Mouse (Mus musculus) heart, adult 2 months (tissue): ENCODE data around the gene Thap11. TPM values are rescaled to one million over a fixed set of nuclear protein-coding genes. Genes with fewer than 3 reads are reported as not detected.

Experiments
- DNase-seq, 2 experiments: peaks; one replicate each; pipeline ENCODE4 v3.0.0; 2021
- H3K27ac ChIP-seq: fragments of 200-600 bp; 2 replicates; pipeline ENCODE4 v1.8.1; 2022
- H3K27me3 ChIP-seq: fragments of 200-500 bp; 2 replicates; pipeline ENCODE4 v1.6.1; 2012; ENCODE audit warnings: mild to moderate bottlenecking, low read length, inconsistent platforms, mixed read lengths; ENCODE audit not compliant: control insufficient read depth, insufficient read depth
- H3K36me3 ChIP-seq: fragments of 200-500 bp; 2 replicates; pipeline ENCODE4 v1.6.1; 2012; ENCODE audit warnings: low read length, inconsistent platforms; ENCODE audit not compliant: control insufficient read depth, insufficient read depth
- H3K4me1 ChIP-seq: fragments of 200-500 bp; 2 replicates; pipeline ENCODE4 v1.6.1; 2011; ENCODE audit warnings: low read length; ENCODE audit not compliant: control insufficient read depth, insufficient read depth
- H3K4me3 ChIP-seq: fragments of 200-600 bp; 2 replicates; pipeline ENCODE4 v1.8.1; 2022
- H3K79me2 ChIP-seq: fragments of 200-500 bp; replicated peaks from 2 replicates; pipeline ENCODE4 v1.6.1; 2012; ENCODE audit warnings: mild to moderate bottlenecking, inconsistent platforms, low read length, moderate library complexity, mixed read lengths; ENCODE audit not compliant: control insufficient read depth, insufficient read depth
- H3K9ac ChIP-seq: fragments of 200-500 bp; 2 replicates; pipeline ENCODE4 v1.6.1; 2012; ENCODE audit warnings: low read depth, mild to moderate bottlenecking, control low read depth, inconsistent platforms, low read length, mixed read lengths
- CTCF ChIP-seq: fragments of 200-600 bp; IDR thresholded peaks from 2 replicates; pipeline ENCODE4 v1.8.1; 2022; ENCODE audit warnings: antibody characterized with exemption, mild to moderate bottlenecking, moderate library complexity
- EP300 ChIP-seq: fragments of 200-500 bp; IDR thresholded peaks from 2 replicates; pipeline ENCODE4 v1.6.1; 2011; ENCODE audit warnings: low read depth, low read length, control low read depth; ENCODE audit not compliant: insufficient read depth
- POLR2A ChIP-seq: fragments of 200-500 bp; IDR thresholded peaks from 2 replicates; pipeline ENCODE4 v1.6.1; 2011; ENCODE audit warnings: mild to moderate bottlenecking, low read depth, low read length, control low read depth; ENCODE audit not compliant: insufficient read depth
- WGBS: fragments of 180-500 bp; shearing (Covaris S2); methylation state at CpG from one replicate; pipeline ENCODE4 v1.1.7; 2018; 5-methylcytosine and 5-hydroxymethylcytosine counted together
- intact Hi-C: fragments of 180-260 bp; cut with DNase I; formaldehyde crosslinking; loops from one replicate; pipeline ENCODE4 v1.15.1; 2025
- polyA plus RNA-seq: library from polyadenylated mRNA; depleted of rRNA; stranded (reverse); fragments of >200 nt; gene quantifications from 2 replicates; pipeline ENCODE4 v1.2.3, GENCODE M21; 2012
- total RNA-seq, 2 experiments: library from RNA; stranded (reverse); gene quantifications; 2 replicates each; pipeline ENCODE4 v1.2.3; 2021

Thap11 gene
- total and polyA plus RNA-seq, 3 experiments = 26.8 to 33.0 (median 30.1) TPM

DNA sequence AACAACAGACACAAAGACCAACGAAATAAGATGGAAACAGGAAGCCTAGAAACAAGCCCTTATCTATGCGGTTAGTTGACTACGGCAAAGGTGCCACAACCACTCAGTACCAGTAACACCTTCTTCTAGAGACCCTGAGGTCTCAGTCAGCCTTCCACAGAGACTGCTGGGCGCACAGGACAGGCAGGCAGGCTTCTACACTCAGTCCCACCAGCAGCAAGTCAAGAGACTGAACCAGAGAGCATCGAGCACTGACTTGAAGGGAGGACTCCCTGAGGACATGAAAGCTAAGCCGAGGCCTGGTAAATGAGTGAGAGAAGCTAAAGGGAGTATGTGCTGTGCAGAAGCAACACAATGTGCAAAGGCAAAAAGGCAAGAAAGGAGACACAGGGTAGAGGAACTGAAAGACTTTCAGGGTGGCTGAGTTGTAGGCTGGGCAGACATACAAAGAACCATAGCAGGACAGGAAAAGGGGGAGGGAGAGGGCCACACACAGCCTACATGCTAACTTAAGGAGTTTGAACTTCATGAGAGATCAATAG lies 44.6 kb upstream of the Thap11 start:
- H3K27ac ChIP-seq = no peak overlapping the region; the same call in 1 of the 2 replicates
- TF ChIP-seq POLR2A (no peak), EP300 (no peak), CTCF (no peak)

DNA sequence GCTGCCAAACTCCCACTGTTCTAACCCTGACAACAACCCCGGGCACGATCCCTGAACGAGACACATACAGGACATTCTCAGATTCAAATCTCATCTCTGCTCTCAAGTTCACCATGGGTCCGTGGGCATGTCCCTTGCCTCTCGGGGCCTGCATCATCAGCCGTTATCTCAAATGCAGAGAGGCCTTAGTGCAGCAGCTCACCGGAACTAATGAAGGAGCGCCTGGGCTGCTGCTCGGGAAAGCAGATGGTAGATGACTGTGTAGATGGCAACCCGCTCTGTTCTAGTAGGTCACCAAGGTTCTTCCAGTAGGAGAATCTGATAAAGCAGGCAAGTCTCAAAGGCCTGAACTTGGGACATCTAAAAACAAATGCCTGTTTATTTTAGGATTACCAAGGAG lies 43.9 kb upstream of the Thap11 start:
- Histone ChIP-seq H3K79me2 (0 out of 2 replicates have a peak, but pooled peaks cover 3% of the 10 kb centered on the region), H3K9ac (no peak overlapping the region), H3K27me3 (no peaks in the 10 kb centered on the region), H3K4me1 (peaks cover 24% of the 10 kb centered on the region), H3K36me3 (peaks cover 22% of the 10 kb centered on the region), H3K4me3 (no peak overlapping the region), H3K27ac (no peak overlapping the region)
- DNase-seq = no peak
- intact Hi-C loops = no loop called here
- TF ChIP-seq CTCF (no peak), POLR2A (no peak), EP300 (no peak)
- WGBS = 41% methylated on average over 10 of the region's 10 CpGs

More for the DNA sequence above, 44.6 kb upstream of the Thap11 start:
- Histone ChIP-seq H3K4me3 (no peak overlapping the region), H3K36me3 (peaks cover 22% of the 10 kb centered on the region), H3K79me2 (0 out of 2 replicates have a peak, but pooled peaks cover 3% of the 10 kb centered on the region), H3K9ac (no peak overlapping the region), H3K4me1 (peaks cover 24% of the 10 kb centered on the region), H3K27me3 (no peaks in the 10 kb centered on the region)
- intact Hi-C loops = no loop called here
- no peak for DNase-seq
- WGBS = 54% methylated on average over 6 of the region's 6 CpGs

DNA sequence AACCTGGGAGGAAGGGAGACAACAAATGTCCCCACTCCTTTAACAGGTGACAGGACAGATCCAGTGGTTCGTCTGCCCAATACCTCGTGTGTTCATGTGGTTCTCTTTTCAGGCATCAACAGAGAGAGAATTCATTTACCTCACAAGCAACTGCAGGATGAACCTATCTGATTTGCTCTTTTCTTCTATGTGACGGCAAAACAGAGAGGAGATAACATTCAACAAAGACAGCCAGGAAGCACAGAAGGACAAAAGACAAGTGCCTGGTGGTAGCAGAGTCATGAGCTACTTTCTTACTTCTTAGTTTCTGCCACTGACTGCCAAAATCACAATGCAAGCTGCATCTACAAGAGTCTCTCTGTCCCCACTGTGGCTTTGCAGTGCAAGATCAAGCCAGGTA lies 43.4 kb upstream of the Thap11 start:
- intact Hi-C loops = no loop called here

DNA sequence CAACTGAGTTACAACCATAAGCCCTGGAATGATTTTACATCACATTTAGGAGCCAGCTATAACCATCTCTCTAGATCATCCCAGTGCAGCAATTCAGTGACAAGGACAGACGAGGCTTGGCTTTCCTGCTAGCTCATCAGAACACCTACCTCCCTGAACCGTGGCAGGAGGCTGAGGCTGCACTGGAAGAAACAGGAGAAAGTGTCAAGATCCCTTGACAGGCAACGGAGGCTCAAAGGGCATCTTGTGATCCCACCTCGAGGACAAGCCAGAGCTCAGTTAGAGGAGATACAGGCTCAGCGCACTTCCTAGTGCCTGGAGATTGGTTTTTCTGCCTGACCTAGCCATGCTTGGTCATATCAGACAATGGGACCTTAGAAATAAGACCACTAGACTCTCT lies 42.4 kb upstream of the Thap11 start:
- DNase-seq = no peak
- no peak overlapping the region for H3K9ac ChIP-seq
- TF ChIP-seq EP300 = no peak
- TF ChIP-seq CTCF = no peak
- no peak for TF ChIP-seq POLR2A
- peaks cover 20% of the 10 kb centered on the region for H3K36me3 ChIP-seq
- no peak overlapping the region for H3K27ac ChIP-seq
- intact Hi-C loops = no loop called here
- no peaks in the 10 kb centered on the region for H3K27me3 ChIP-seq
- H3K4me1 ChIP-seq = peaks cover 24% of the 10 kb centered on the region
- H3K79me2 ChIP-seq = 0 out of 2 replicates have a peak, but pooled peaks cover 3% of the 10 kb centered on the region
- no peak overlapping the region for H3K4me3 ChIP-seq
- WGBS = 80% methylated on average over 5 of the region's 5 CpGs

More for the DNA sequence above, 43.4 kb upstream of the Thap11 start:
- no peak overlapping the region for H3K27ac ChIP-seq
- peaks cover 22% of the 10 kb centered on the region for H3K36me3 ChIP-seq
- TF ChIP-seq CTCF (no peak), POLR2A (no peak), EP300 (no peak)
- H3K4me1 ChIP-seq = peaks cover 24% of the 10 kb centered on the region
- no peak overlapping the region; the same call in 1 of the 2 replicates for H3K9ac ChIP-seq
- H3K4me3 ChIP-seq = no peak overlapping the region
- no peaks in the 10 kb centered on the region for H3K27me3 ChIP-seq
- no peak for DNase-seq
- 42% methylated on average over 3 of the region's 3 CpGs for WGBS
- H3K79me2 ChIP-seq = 0 out of 2 replicates have a peak, but pooled peaks cover 3% of the 10 kb centered on the region

DNA sequence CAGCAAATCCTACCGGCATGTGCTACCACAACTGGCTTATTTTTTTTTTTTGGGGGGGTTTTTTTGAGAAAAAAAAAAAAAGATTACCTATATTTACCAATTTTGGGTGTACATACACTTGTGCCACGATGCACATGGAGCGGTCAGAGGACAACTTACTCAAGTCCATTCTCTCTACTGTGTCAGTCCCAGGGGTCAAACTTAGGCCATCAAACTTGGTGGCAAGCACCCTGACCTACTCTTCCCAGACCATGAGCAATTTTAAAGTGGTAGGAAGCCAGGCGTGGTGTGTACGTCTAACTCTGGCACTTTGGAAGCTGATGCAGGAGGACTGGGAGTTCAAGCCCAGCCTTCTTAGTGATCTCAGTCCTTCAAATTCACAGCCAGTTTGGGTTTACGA lies 41.7 kb upstream of the Thap11 start:
- Histone ChIP-seq H3K36me3 (peaks cover 14% of the 10 kb centered on the region), H3K27ac (no peak overlapping the region), H3K27me3 (no peaks in the 10 kb centered on the region), H3K9ac (no peak overlapping the region), H3K79me2 (peaks cover 3% of the 10 kb centered on the region; the same call in 1 of the 2 replicates), H3K4me1 (peaks cover 19% of the 10 kb centered on the region), H3K4me3 (no peak overlapping the region)
- intact Hi-C loops = no loop called here
- 97% methylated on average over 6 of the region's 6 CpGs for WGBS
- DNase-seq = no peak
- TF ChIP-seq EP300 = no peak

DNA sequence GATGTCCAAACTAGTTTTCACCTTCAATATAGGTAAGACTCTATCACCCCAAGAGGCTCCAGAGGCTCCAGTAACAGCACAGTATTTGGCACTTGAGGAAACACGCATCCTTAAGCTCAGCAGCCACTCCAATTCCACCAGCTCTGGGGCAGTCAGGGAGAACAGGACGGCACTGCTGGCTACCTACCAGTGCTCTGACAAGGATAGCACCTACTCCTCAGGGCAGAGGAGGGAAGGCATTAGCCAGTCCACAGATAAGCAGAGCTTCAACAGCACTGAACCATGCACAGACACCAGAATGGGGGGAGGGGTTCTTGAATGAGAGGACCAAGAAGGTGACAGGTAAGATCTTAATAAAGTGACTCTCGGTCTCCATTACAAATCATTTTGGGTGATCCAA lies 35.3 kb upstream of the Thap11 start:
- peaks cover 7% of the 10 kb centered on the region for H3K4me1 ChIP-seq
- 82% methylated on average over 3 of the region's 3 CpGs for WGBS
- no peak overlapping the region; the same call in 1 of the 2 replicates for H3K27ac ChIP-seq
- TF ChIP-seq POLR2A (no peak), CTCF (no peak)
- no peak overlapping the region for H3K9ac ChIP-seq
- DNase-seq = no peak
- intact Hi-C loops = no loop called here
- H3K79me2 ChIP-seq = peaks cover 6% of the 10 kb centered on the region; the same call in 1 of the 2 replicates
- H3K27me3 ChIP-seq = no peaks in the 10 kb centered on the region
- no peaks in the 10 kb centered on the region for H3K36me3 ChIP-seq
- no peak overlapping the region for H3K4me3 ChIP-seq
